Mouse (Mus musculus): Measurements from ENCODE around the gene Abhd15. TPM values are rescaled to one million over a fixed set of nuclear protein-coding genes. Genes with fewer than 3 reads are reported as not detected.
"Not testable (repeated sequence)": the region's sequence is repeated elsewhere in the genome, so short reads cannot be mapped to it uniquely, and the experiment has no call there.

Gene Abhd15
- polyA plus RNA-seq, 1 experiment from 2014 or later: 3.3 TPM

DNA sequence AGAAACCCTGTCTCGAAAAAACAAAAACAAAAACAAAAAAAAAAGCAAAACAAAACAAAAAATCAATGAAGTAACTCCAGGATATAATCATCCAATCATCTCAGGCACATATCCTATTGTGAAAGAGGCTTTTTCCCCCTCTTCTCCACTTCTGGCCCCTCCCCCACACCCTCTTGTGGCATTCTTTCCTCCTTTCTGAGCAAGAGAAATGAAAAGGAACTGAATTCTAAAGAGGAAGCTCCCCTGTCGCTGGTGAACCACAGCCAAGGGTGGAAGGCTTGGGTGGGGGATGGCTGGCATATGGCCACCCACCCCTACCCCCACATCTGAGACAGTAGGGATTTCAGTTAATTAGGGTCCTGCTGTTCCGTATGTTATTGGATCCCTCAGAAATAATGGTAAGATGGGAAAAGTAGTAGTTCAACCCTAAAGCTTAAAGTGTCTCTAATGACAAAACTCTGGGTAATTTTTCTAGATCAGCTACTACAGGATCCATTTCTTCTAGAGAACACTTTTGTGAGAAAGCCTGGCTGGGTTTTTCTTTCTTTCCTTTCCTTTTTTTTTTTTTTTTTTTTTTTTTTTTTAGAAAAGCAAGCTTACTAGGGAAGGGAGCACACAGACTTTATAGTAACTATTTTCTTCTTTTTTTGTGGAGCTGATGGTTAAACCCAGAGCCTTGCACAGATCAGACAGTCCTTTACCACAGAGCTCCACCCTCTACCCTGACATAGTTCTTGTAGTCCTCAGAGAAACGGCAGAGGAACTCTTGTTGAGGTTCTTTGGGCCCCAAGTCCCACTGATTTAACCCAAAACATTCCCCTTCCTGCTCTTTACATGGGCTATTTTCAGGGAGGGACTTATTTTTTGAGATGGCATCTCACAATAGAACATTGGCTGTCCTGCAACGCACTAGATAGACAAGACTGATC lies 5.9 kb downstream of the Abhd15 start:
- no peaks in the 10 kb centered on the region for H3K9me3 ChIP-seq (ENCODE audit: control insufficient read depth, low read length)
- H3K4me3 ChIP-seq (ENCODE audit: low read depth, low read length): no peak overlapping the region
- H3K36me3 ChIP-seq (ENCODE audit: control insufficient read depth, insufficient read depth, low read length): no peaks in the 10 kb centered on the region
- no peak overlapping the region for H3K27ac ChIP-seq (replicated peaks; ENCODE audit: low read depth, low read length)
- 36% methylated on average over 5 of the region's 5 CpGs for WGBS
- ATAC-seq (ENCODE audit: low read depth) (0 out of 2 replicates have a peak, but pooled peaks have one; percentile 38), DNase-seq (ENCODE audit: low spot score) (peak; percentile 48)
- H3K27me3 ChIP-seq (replicated peaks; ENCODE audit: control insufficient read depth, insufficient read depth, low read length): peaks cover 14% of the 10 kb centered on the region
- H3K9ac ChIP-seq (ENCODE audit: low read depth, low read length): no peak overlapping the region
- no peak overlapping the region for H3K4me2 ChIP-seq (ENCODE audit: low read depth, low read length)
- H3K4me1 ChIP-seq (ENCODE audit: control insufficient read depth, insufficient read depth, low read length): peaks cover 4% of the 10 kb centered on the region; the same call in 1 of the 2 replicates

GRCm38 (mm10) chr11:77525804-77526486 lies 11.0 kb downstream of the Abhd15 start:
- Histone ChIP-seq H3K9me3 (ENCODE audit: control insufficient read depth, low read length) (no peaks in the 10 kb centered on the region), H3K27ac (replicated peaks; ENCODE audit: low read depth, low read length) (no peak overlapping the region), H3K4me2 (ENCODE audit: low read depth, low read length) (no peak overlapping the region), H3K4me1 (ENCODE audit: control insufficient read depth, insufficient read depth, low read length) (no peaks in the 10 kb centered on the region), H3K9ac (ENCODE audit: low read depth, low read length) (no peak overlapping the region), H3K27me3 (replicated peaks; ENCODE audit: control insufficient read depth, insufficient read depth, low read length) (no peaks in the 10 kb centered on the region), H3K4me3 (ENCODE audit: low read depth, low read length) (no peak overlapping the region), H3K36me3 (ENCODE audit: control insufficient read depth, insufficient read depth, low read length) (peaks cover under 1% of the 10 kb centered on the region; the same call in 1 of the 2 replicates)
- DNase-seq (ENCODE audit: low spot score) (no peak), ATAC-seq (ENCODE audit: low read depth) (no peak)
- WGBS: 85% methylated on average over 3 of the region's 3 CpGs

DNA sequence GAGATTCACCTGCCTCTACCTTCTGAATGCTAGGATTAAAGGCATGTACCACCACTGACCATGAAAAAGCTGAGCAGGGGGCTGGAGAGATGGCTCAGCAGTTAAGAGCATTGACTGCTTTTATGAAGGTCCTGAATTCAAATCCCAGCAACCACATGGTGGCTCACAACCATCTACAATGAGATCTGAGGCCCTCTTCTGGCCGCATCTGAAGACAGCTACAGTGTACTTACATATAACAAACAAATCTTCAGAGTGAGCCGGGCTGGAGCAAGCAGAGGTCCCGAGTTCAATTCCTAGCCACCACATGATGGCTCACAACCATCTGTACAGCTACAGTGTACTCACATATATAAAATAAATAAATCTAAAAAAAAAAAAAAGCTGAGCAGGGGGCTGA lies 13.5 kb downstream of the Abhd15 start:
- H3K27me3 ChIP-seq (replicated peaks; ENCODE audit: control insufficient read depth, insufficient read depth, low read length); DNase-seq (ENCODE audit: low spot score); H3K4me2 ChIP-seq (ENCODE audit: low read depth, low read length); H3K9me3 ChIP-seq (ENCODE audit: control insufficient read depth, low read length); H3K4me1 ChIP-seq (ENCODE audit: control insufficient read depth, insufficient read depth, low read length); H3K36me3 ChIP-seq (ENCODE audit: control insufficient read depth, insufficient read depth, low read length); H3K4me3 ChIP-seq (ENCODE audit: low read depth, low read length); ATAC-seq (ENCODE audit: low read depth); H3K27ac ChIP-seq (replicated peaks; ENCODE audit: low read depth, low read length); H3K9ac ChIP-seq (ENCODE audit: low read depth, low read length): not testable (repeated sequence)
- WGBS: 83% methylated on average over 3 of the region's 3 CpGs

GRCm38 (mm10) chr11:77529644-77530043 lies 14.7 kb downstream of the Abhd15 start:
- peaks cover 10% of the 10 kb centered on the region for H3K36me3 ChIP-seq (ENCODE audit: control insufficient read depth, insufficient read depth, low read length)
- no peak overlapping the region for H3K4me2 ChIP-seq (ENCODE audit: low read depth, low read length)
- H3K4me1 ChIP-seq (ENCODE audit: control insufficient read depth, insufficient read depth, low read length): no peaks in the 10 kb centered on the region
- H3K27me3 ChIP-seq (replicated peaks; ENCODE audit: control insufficient read depth, insufficient read depth, low read length): no peaks in the 10 kb centered on the region
- no peak overlapping the region for H3K27ac ChIP-seq (replicated peaks; ENCODE audit: low read depth, low read length)
- H3K9ac ChIP-seq (ENCODE audit: low read depth, low read length): no peak overlapping the region
- no peaks in the 10 kb centered on the region for H3K9me3 ChIP-seq (ENCODE audit: control insufficient read depth, low read length)
- DNase-seq (ENCODE audit: low spot score) (no peak), ATAC-seq (ENCODE audit: low read depth) (no peak)
- WGBS: 84% methylated on average over 3 of the region's 3 CpGs
- no peak overlapping the region for H3K4me3 ChIP-seq (ENCODE audit: low read depth, low read length)

- H3K9ac ChIP-seq (ENCODE audit: low read depth, low read length): no peak overlapping the region
- DNase-seq (ENCODE audit: low spot score) (no peak), ATAC-seq (ENCODE audit: low read depth) (no peak)
- H3K4me1 ChIP-seq (ENCODE audit: control insufficient read depth, insufficient read depth, low read length): no peaks in the 10 kb centered on the region
- no peaks in the 10 kb centered on the region for H3K27me3 ChIP-seq (replicated peaks; ENCODE audit: control insufficient read depth, insufficient read depth, low read length)
- H3K4me2 ChIP-seq (ENCODE audit: low read depth, low read length): no peak overlapping the region
- peaks cover 19% of the 10 kb centered on the region for H3K36me3 ChIP-seq (ENCODE audit: control insufficient read depth, insufficient read depth, low read length)
- 97% methylated on average over 2 of the region's 2 CpGs for WGBS
- H3K9me3 ChIP-seq (ENCODE audit: control insufficient read depth, low read length): no peaks in the 10 kb centered on the region
- no peak overlapping the region for H3K4me3 ChIP-seq (ENCODE audit: low read depth, low read length)
- no peak overlapping the region for H3K27ac ChIP-seq (replicated peaks; ENCODE audit: low read depth, low read length)
These were observed 15.9 kb downstream of the Abhd15 start for GRCm38 (mm10) chr11:77530862-77531261.

GRCm38 (mm10) chr11:77532202-77532846 lies 17.4 kb downstream of the Abhd15 start:
- Histone ChIP-seq H3K36me3 (ENCODE audit: control insufficient read depth, insufficient read depth, low read length) (peaks cover 33% of the 10 kb centered on the region), H3K9ac (ENCODE audit: low read depth, low read length) (no peak overlapping the region), H3K4me1 (ENCODE audit: control insufficient read depth, insufficient read depth, low read length) (no peaks in the 10 kb centered on the region), H3K4me2 (ENCODE audit: low read depth, low read length) (no peak overlapping the region), H3K27ac (replicated peaks; ENCODE audit: low read depth, low read length) (no peak overlapping the region), H3K4me3 (ENCODE audit: low read depth, low read length) (no peak overlapping the region), H3K27me3 (replicated peaks; ENCODE audit: control insufficient read depth, insufficient read depth, low read length) (no peaks in the 10 kb centered on the region), H3K9me3 (ENCODE audit: control insufficient read depth, low read length) (no peaks in the 10 kb centered on the region)
- WGBS: 79% methylated on average over 4 of the region's 4 CpGs
- DNase-seq (ENCODE audit: low spot score) (no peak), ATAC-seq (ENCODE audit: low read depth) (no peak)

- Histone ChIP-seq H3K27me3 (replicated peaks; ENCODE audit: control insufficient read depth, insufficient read depth, low read length) (no peaks in the 10 kb centered on the region), H3K4me1 (ENCODE audit: control insufficient read depth, insufficient read depth, low read length) (no peaks in the 10 kb centered on the region), H3K4me2 (ENCODE audit: low read depth, low read length) (no peak overlapping the region), H3K27ac (replicated peaks; ENCODE audit: low read depth, low read length) (no peak overlapping the region), H3K9ac (ENCODE audit: low read depth, low read length) (no peak overlapping the region), H3K4me3 (ENCODE audit: low read depth, low read length) (no peak overlapping the region), H3K9me3 (ENCODE audit: control insufficient read depth, low read length) (no peaks in the 10 kb centered on the region), H3K36me3 (ENCODE audit: control insufficient read depth, insufficient read depth, low read length) (peaks cover 83% of the 10 kb centered on the region)
- DNase-seq (ENCODE audit: low spot score) (no peak), ATAC-seq (ENCODE audit: low read depth) (no peak)
- 91% methylated on average over 7 of the region's 7 CpGs for WGBS
These were observed 30.3 kb downstream of the Abhd15 start for GRCm38 (mm10) chr11:77545261-77545660.

GRCm38 (mm10) chr11:77585201-77585600 lies 70.3 kb downstream of the Abhd15 start:
- H3K4me1 ChIP-seq (ENCODE audit: control insufficient read depth, insufficient read depth, low read length): no peaks in the 10 kb centered on the region
- H3K4me3 ChIP-seq (ENCODE audit: low read depth, low read length): no peak overlapping the region
- no peak for DNase-seq (ENCODE audit: low spot score)
- no peak overlapping the region for H3K9ac ChIP-seq (ENCODE audit: low read depth, low read length)
- WGBS: 94% methylated on average over 3 of the region's 3 CpGs
- no peak overlapping the region for H3K27ac ChIP-seq (replicated peaks; ENCODE audit: low read depth, low read length)
- H3K36me3 ChIP-seq (ENCODE audit: control insufficient read depth, insufficient read depth, low read length): peaks cover 43% of the 10 kb centered on the region
- H3K4me2 ChIP-seq (ENCODE audit: low read depth, low read length): no peak overlapping the region
- H3K27me3 ChIP-seq (replicated peaks; ENCODE audit: control insufficient read depth, insufficient read depth, low read length): no peaks in the 10 kb centered on the region
- no peak for ATAC-seq (ENCODE audit: low read depth)
- no peaks in the 10 kb centered on the region for H3K9me3 ChIP-seq (ENCODE audit: control insufficient read depth, low read length)
